Mouse (Mus musculus): ENCODE data around the gene H2-T22. TPM values are rescaled to one million over a fixed set of nuclear protein-coding genes. Genes with fewer than 3 reads are reported as not detected.
"Not testable (repeated sequence)": the region's sequence is repeated elsewhere in the genome, so short reads cannot be mapped to it uniquely, and the experiment has no call there.

H2-T22 gene
- 4.4 and 4.8 TPM in 2 replicates for polyA plus RNA-seq (2015; fragmentation: Nextera tagmentation; extraction: Ambion mirVana)

DNA sequence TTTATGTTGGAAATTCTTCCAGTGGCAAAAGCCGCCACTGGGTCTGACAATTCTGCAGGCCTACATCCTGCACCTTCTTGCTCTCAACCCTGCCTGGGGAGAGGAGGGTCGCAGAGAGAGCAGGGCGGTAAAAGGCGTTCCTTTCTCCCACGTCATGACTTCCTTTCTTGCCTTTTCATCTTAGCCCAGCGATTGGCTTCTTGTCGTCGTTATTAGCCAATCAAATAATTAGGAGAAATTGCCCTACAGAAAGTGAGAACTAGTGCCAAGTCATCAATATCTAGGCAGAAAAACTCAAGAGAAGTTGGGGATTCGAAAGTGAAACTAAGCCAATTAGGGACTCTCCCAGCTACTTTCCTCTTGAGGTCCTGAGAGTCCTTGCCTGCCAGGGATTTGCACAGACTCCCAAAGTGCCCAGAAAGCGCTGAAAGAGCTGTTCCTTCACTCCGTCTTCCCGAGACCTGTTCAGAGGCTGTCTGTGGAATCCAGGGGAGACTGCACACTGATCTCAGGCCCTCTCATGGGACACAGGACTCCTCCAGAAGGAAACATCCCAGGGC lies at the start of gene H2-T22, which contains the start of gene Gm6034:
TSS of gene H2-T22 (minus strand) at position 138 of the 560 bp plus-strand sequence.
TSS of gene Gm6034 (plus strand) at position 352 of the 560 bp plus-strand sequence.
- H3K36me3 ChIP-seq, H3K27ac ChIP-seq, H3K9me3 ChIP-seq: not testable (repeated sequence)
- under 1% methylated on average over 12 of the region's 12 CpGs for WGBS
- peaks cover 14% of the 10 kb centered on the region; the same call in 1 of the 2 replicates for H3K27me3 ChIP-seq
- ATAC-seq, result peak; percentile 93
- H3K4me3 ChIP-seq (replicated peaks), result peak within 1 kb of the TSS; percentile 35
- peaks cover 11% of the 10 kb centered on the region; the same call in 1 of the 2 replicates for H3K4me1 ChIP-seq (replicated peaks)
- peak within 1 kb of the TSS; percentile 53 for H3K9ac ChIP-seq (replicated peaks)
- peak within 1 kb of the TSS; percentile 67 for H3K4me2 ChIP-seq (replicated peaks)

DNA sequence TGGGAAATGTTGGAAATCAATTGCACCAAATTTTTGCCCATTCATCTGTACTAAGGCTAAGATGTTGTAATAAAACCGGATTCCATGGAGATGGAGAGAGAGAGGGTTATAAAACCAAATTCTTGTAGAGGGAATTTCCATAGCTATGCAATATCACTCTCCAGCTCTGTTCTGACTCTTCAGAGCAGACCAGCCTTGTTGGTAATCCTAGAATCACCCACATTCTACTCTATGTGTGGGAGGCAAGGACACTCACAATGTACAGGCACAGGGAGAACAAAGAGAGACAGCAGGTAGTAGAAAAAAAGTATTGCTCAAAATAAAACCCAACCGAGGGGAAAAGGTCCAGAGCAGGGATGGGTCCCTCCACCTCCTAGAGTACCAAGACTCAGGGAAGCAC lies 49.4 kb upstream of the H2-T22 start:
- not testable (repeated sequence) for H3K27me3 ChIP-seq; H3K4me1 ChIP-seq (replicated peaks); H3K4me3 ChIP-seq (replicated peaks); ATAC-seq; H3K9ac ChIP-seq (replicated peaks); H3K4me2 ChIP-seq (replicated peaks); H3K27ac ChIP-seq; H3K9me3 ChIP-seq; H3K36me3 ChIP-seq
- no CpG with 5 or more reads among the region's 2 CpGs for WGBS

DNA sequence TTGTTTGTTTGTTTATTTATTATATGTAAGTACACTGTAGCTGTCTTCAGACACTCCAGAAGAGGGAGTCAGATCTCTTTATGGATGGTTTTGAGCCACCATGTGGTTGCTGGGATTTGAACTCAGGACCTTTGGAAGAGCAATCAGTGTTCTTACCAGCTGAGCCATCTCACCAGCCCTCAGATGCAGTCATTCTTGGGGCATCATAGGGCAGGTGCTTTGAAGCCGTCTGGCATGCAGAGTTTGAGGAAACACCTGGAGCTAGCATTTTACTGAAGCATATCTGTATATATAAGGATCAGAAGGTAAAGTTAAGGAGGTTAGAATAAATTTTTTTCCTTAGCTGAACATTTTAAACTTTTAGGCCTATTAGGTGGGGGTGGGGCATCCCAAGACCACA lies 43.4 kb upstream of the H2-T22 start:
- H3K27ac ChIP-seq; H3K36me3 ChIP-seq; H3K4me2 ChIP-seq (replicated peaks); H3K9me3 ChIP-seq; H3K4me3 ChIP-seq (replicated peaks); H3K9ac ChIP-seq (replicated peaks); ATAC-seq: not testable (repeated sequence)
- whole genome bisulfite sequencing, result 83% methylated on average over 1 of the region's 1 CpGs
- Histone ChIP-seq H3K4me1 (replicated peaks) (peaks cover 12% of the 10 kb centered on the region), H3K27me3 (peaks cover 30% of the 10 kb centered on the region)

DNA sequence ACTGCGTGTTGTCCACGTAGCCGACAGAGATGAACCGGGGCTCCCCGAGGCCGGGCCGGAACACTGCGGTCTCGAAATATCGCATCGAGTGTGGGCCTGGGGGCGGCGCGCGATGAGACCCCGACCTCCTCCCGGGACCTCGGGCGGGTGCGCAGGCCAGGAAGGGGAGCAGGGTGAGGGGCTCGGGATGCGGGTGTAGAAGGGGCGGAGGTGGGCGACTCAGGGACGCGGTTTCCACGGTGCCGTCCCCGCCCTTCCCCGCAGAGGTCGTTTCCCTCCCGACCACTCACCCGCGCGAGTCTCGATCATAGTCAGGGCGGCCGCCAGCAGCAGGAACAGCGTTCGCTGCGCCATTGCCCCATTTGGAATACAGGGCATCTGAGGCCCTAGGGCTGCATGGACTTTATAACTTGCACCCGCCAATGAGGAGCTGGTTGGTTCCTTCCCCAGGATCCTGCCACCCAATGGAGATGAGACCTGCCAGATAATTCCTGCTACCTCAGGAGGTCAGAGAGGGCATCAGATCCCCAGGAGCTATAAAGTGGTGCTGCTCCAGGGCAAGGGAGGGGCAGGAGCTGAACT lies 41.4 kb upstream of the H2-T22 start:
- Histone ChIP-seq H3K4me2 (replicated peaks) (peak overlapping the region; percentile 93), H3K4me3 (replicated peaks) (peak overlapping the region; percentile 53), H3K36me3 (no peaks in the 10 kb centered on the region), H3K4me1 (replicated peaks) (peaks cover 12% of the 10 kb centered on the region), H3K27ac (no peak overlapping the region), H3K9me3 (no peaks in the 10 kb centered on the region), H3K9ac (replicated peaks) (peak overlapping the region; percentile 69), H3K27me3 (peaks cover 30% of the 10 kb centered on the region)
- peak; percentile 70 for ATAC-seq
- 0% methylated on average over 38 of the region's 42 CpGs for WGBS

DNA sequence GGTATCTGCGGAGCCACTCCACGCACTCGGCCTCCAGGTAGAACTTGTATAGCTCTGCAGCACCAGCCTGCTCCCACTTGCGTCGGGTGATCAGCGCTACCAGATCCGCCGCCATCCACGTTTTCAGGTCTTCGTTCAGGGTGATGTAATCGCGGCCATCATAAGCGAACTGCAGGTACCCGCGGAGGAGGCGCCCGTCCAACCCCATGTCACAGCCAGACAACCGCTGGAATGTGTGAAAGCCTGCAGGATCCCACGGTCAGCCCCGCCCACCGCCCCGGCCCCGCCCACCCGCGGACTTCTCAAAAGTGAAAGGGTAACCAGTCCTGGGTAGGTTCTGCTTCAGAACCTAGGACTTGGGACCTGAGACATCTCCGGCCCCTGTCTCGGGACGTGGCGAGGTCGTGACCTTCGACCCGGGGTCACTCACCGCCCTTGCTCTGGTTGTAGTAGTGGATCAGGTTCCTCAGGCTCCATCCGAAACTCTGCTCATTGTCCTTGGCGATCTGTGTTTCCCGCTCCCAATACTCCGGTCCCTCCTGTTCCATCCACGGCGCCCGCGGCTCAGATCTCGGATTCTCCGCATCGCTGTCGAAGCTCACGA lies 40.8 kb upstream of the H2-T22 start:
- Histone ChIP-seq H3K4me3 (replicated peaks) (peak overlapping the region; percentile 53), H3K9ac (replicated peaks) (peak overlapping the region; percentile 69), H3K27ac (no peak overlapping the region), H3K36me3 (no peaks in the 10 kb centered on the region), H3K27me3 (peaks cover 30% of the 10 kb centered on the region), H3K4me2 (replicated peaks) (peak overlapping the region; percentile 93), H3K4me1 (replicated peaks) (peaks cover 12% of the 10 kb centered on the region), H3K9me3 (no peaks in the 10 kb centered on the region)
- ATAC-seq, result peak; percentile 81
- WGBS, result 1% methylated on average over 46 of the region's 46 CpGs

DNA sequence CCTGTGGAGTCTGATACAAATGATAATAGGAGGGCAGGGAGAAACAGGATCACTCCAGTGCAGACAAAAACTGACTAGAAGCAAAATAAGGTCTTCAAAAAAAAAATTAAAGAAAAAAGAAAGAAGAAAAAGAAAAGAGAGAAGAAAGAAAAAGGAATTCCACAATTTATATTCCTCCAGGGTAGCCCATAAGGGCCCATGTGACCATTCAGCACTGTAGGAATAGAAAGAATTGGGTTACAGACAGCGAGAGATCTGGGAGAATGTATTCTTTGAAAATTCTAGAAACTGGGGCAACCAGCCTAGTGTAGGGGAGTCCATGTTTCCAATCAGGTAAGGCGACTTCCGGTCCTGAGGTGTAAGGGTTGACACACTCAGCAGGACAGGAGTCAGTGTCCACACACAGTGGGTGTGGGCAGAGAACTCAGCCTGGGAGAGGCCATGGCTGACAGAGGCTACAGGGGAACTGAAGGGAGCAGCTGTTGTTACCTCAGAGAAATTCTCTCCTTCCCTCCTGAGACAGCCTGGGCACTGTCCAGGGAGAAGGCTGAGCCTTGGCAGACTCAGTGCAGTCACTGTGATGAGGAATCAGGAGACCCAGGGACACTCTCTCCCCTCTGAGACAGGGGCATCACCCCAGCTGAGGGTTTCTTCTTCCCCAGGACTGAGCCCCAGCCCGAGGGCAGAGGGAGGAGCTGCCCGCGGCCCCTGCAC lies 40.1 kb upstream of the H2-T22 start:
- Histone ChIP-seq H3K4me1 (replicated peaks) (peaks cover 12% of the 10 kb centered on the region), H3K27me3 (peaks cover 30% of the 10 kb centered on the region), H3K4me2 (replicated peaks) (peak overlapping the region; percentile 93), H3K4me3 (replicated peaks) (peak overlapping the region; percentile 53)
- H3K27ac ChIP-seq; H3K9me3 ChIP-seq; H3K9ac ChIP-seq (replicated peaks); H3K36me3 ChIP-seq; ATAC-seq: not testable (repeated sequence)
- WGBS, result 29% methylated on average over 6 of the region's 6 CpGs

DNA sequence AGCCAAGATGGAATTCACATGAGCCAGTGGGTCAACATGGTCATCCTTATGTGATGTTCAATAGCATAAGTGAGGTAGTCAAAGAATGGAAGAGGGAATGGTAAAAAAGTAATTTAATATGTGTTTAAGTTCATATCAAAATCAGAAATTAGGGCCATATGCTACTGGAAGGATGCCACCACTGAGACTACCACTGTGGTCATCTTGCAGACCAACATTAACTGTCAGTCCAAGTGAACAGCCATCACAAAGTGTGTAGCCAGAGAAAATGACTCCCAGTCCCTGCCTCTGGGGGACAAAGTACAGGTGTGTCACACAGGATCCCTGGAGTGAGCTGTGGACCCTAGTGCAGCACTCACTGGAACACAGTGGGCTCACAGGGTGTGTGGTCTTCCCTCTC lies 39.4 kb upstream of the H2-T22 start:
- not testable (repeated sequence) for H3K36me3 ChIP-seq; H3K9me3 ChIP-seq; H3K9ac ChIP-seq (replicated peaks); H3K27ac ChIP-seq; H3K4me2 ChIP-seq (replicated peaks); ATAC-seq; H3K4me3 ChIP-seq (replicated peaks)
- peaks cover 30% of the 10 kb centered on the region for H3K27me3 ChIP-seq
- peaks cover 12% of the 10 kb centered on the region for H3K4me1 ChIP-seq (replicated peaks)

DNA sequence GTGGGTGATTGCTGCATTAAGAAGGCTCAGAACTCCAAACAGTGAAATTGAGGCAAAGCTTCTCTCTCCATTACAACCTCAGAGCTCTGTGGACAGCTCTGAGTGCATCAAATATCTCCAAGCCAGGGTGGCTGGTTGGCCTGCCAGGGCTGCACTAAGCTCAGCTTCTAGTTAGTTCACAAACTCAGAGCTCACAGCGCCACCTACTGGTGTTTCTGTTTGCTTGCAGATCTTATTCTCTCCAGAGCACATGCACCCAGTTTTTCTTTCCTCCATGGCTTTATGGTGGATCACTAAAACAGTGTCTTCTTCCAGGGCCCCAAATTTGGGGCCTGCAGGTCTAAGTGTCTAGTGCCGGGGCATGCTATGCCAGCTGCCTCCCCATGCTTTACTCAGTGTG lies 18.3 kb upstream of the H2-T22 start:
- H3K4me1 ChIP-seq (replicated peaks), result no peaks in the 10 kb centered on the region
- no peaks in the 10 kb centered on the region for H3K27me3 ChIP-seq
- no peak overlapping the region for H3K27ac ChIP-seq
- no peaks in the 10 kb centered on the region for H3K9me3 ChIP-seq
- H3K4me2 ChIP-seq (replicated peaks), result no peak overlapping the region
- no peak overlapping the region for H3K4me3 ChIP-seq (replicated peaks)
- peak; percentile 27; the same call in 1 of the 2 replicates for ATAC-seq
- 30% methylated on average over 2 of the region's 2 CpGs for WGBS
- H3K36me3 ChIP-seq, result no peaks in the 10 kb centered on the region
- no peak overlapping the region for H3K9ac ChIP-seq (replicated peaks)

DNA sequence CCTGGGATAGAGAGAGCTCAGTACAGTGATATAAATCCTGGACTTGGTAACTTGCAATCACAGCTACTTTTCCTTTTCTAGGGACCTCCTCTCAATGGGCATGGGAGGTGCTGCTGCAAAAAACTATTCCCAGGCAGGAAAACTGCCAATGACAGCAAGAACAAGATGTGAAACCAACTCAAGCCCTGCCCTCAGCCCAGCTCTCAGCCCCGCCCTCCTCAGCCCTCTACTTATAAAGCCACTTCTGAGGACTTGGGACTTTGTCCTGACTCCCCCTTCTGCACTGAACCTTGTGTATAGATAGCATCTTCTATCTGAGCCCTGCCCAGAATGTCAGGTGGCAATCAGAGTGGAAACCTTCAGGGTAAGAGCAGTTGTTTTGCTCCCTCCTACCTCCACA lies 15.8 kb upstream of the H2-T22 start, which contains the start of gene Gm11127:
TSS of gene Gm11127 (minus strand) at position 10 of the 400 bp plus-strand sequence.
- H3K36me3 ChIP-seq; ATAC-seq; H3K27me3 ChIP-seq; H3K9me3 ChIP-seq; H3K4me1 ChIP-seq (replicated peaks); H3K4me3 ChIP-seq (replicated peaks); H3K4me2 ChIP-seq (replicated peaks); H3K9ac ChIP-seq (replicated peaks); H3K27ac ChIP-seq: not testable (repeated sequence)
- WGBS, result 67% methylated on average over 1 of the region's 1 CpGs

DNA sequence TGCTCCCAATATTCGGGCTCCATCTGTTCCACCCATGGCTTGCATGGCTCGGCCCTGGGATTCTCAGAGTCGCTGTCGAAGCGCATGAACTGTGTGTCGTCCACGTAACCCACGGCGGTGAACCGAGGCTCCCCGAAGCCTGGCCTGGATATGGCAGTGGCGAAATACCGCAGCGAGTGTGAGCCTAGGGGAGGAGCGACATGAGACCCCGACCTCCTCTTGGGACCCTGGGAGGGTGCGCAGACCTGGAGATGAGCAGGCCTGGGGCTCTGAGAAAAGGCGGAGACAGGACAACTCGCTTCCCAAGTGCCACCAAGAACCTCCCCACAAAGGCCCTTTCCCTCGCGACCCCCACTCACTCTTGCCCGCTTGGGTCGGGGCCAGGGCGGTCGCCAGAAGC lies 15.4 kb upstream of the H2-T22 start:
- not testable (repeated sequence) for H3K36me3 ChIP-seq; H3K9me3 ChIP-seq; H3K27me3 ChIP-seq; H3K4me3 ChIP-seq (replicated peaks); H3K4me2 ChIP-seq (replicated peaks); H3K9ac ChIP-seq (replicated peaks); H3K27ac ChIP-seq; ATAC-seq; H3K4me1 ChIP-seq (replicated peaks)
- 89% methylated on average over 25 of the region's 25 CpGs for WGBS

DNA sequence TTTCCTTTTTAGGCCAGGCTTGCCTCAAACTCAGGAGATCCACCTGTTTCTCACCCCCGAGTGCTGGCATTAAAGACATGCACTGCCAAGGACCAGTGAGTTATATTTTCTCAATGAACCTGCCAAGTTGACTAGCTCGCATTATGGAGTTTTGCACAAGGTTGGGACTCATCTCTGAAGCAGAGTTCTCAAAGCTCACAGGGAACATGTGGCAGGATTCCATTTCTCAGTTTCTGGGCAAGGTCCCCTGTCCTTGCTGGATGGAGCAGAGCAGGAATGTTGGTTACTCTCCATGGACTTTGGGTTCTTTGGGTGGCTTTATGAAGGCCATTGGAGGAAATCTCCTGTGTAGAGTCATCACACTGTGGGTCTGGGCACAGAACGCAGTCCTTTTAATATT lies 739 bp upstream of the H2-T22 start:
- ATAC-seq, result no peak
- no peak overlapping the region for H3K27ac ChIP-seq
- no peaks in the 10 kb centered on the region for H3K36me3 ChIP-seq
- no peak overlapping the region for H3K9ac ChIP-seq (replicated peaks)
- peak overlapping the region; percentile 67 for H3K4me2 ChIP-seq (replicated peaks)
- peaks cover 14% of the 10 kb centered on the region; the same call in 1 of the 2 replicates for H3K27me3 ChIP-seq
- peaks cover 11% of the 10 kb centered on the region; the same call in 1 of the 2 replicates for H3K4me1 ChIP-seq (replicated peaks)
- H3K9me3 ChIP-seq, result no peaks in the 10 kb centered on the region
- H3K4me3 ChIP-seq (replicated peaks), result peak overlapping the region; percentile 35; the same call in 1 of the 2 replicates
- 89% methylated on average over 3 of the region's 3 CpGs for WGBS

DNA sequence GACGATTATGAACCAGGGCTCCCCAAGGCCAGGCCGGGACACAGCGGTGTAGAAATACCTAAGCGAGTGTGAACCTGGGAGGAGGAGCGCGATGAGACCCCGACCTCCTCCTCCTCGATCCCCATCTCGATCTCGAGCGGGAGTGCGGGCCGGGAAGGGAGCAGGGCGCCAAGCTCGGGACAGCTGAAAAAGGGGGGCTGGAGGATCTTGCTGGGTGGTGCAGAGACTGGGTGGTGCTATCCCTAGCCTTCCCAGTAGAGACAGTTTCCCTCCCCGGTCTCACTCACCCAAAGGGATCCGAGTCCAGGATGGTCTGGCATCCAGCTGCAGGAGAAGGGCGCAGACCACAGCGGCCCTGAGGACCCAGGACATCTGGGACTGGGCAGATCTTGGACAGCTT lies 492 bp downstream of the H2-T22 start:
- H3K36me3 ChIP-seq, H3K9me3 ChIP-seq, H3K27ac ChIP-seq: not testable (repeated sequence)
- 1% methylated on average over 19 of the region's 19 CpGs for WGBS
- ATAC-seq, result peak; percentile 73
- Histone ChIP-seq H3K4me3 (replicated peaks) (peak overlapping the region; percentile 35), H3K4me1 (replicated peaks) (peaks cover 11% of the 10 kb centered on the region; the same call in 1 of the 2 replicates), H3K27me3 (peaks cover 14% of the 10 kb centered on the region; the same call in 1 of the 2 replicates), H3K4me2 (replicated peaks) (peak overlapping the region; percentile 67), H3K9ac (replicated peaks) (peak overlapping the region; percentile 53)

Measured in midbrain, embryonic 13.5 days (tissue).